Mouse (Mus musculus) testis, adult 2 months (tissue): Measurements from ENCODE around the gene Armc6.

Source experiments
- CTCF ChIP-seq: fragments of 200-500 bp; IDR thresholded peaks from 2 replicates; pipeline ENCODE4 v1.5.1; 2012; ENCODE audit warnings: low read depth, mild to moderate bottlenecking, inconsistent platforms, low read length, moderate library complexity; ENCODE audit not compliant: control insufficient read depth, insufficient read depth, insufficient replicate concordance
- POLR2A ChIP-seq: fragments of 200-500 bp; IDR thresholded peaks from 2 replicates; pipeline ENCODE4 v1.6.1; 2012; ENCODE audit warnings: low read depth, mild to moderate bottlenecking, inconsistent platforms, low read length, moderate library complexity; ENCODE audit not compliant: control insufficient read depth

- TF ChIP-seq POLR2A (no peak), CTCF (no peak)
These were observed 33.4 kb upstream of the Armc6 start for GRCm38 (mm10) chr8:70267674-70268073.
